Mouse (Mus musculus): ENCODE results near the gene Atp1b2. TPM values are rescaled to one million over a fixed set of nuclear protein-coding genes. Genes with fewer than 3 reads are reported as not detected.

The Atp1b2 gene
- total RNA-seq, 4 experiments from 2014 or later, result 386 to 493 (median 443) TPM

DNA sequence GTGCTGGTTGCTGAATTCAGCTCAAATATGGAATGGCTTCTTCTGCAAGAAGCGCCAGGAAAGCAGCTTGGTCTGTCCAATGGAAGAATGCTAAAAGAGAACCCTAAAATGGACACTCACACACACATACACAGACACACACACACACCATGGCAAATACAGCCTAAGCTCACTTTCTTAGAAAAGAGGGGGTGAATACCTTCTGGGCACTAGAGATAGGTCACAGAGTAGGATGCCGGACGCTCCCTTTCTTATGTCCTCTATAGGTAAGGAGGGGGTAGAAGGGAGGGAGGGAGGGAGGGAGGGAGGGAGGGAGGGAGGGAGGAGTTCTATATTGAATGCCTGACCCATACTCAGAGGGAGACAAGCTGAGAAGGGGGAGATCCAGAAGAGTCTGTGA is 2.8 kb upstream of the Atp1b2 start:
- no peak for DNase-seq (ENCODE audit: low spot score in 2 of 2)

DNA sequence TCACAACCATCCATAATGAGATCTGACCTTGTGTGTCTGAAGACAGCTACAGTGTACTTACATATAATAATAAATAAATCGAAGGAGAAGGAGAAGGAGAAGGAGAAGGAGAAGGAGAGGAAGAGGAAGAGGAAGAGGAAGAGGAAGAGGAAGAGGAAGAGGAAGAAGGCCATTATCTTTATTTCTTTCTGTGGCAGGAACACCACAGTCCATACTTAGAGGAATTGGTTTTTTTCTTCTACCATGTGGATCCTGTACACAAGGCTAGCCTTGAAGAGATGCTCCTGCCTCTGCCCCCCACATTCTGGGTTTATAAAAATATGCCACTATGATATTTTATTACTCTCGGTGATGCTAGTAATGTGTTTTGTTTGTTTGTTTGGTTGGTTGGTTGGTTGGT is 1.1 kb upstream of the Atp1b2 start:
- no peak for DNase-seq (ENCODE audit: low spot score in 2 of 2)

DNA sequence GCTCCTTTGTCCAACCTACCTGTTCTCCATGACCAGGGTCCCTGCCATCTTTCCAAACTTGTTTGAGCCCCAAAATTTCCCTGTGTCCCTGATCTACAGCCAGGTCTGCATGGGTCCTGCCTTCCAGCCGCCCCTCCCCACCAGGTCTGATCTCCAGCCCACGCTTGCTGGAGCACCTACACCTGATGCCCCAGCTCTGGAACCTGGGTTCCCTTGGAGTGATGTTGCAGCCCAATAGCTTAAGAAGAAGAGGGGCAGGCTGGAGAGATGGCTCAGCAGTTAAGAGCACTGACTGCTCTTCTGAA is 701 bp upstream of the Atp1b2 start:
- no peak for DNase-seq (ENCODE audit: low spot score in 2 of 2)

DNA sequence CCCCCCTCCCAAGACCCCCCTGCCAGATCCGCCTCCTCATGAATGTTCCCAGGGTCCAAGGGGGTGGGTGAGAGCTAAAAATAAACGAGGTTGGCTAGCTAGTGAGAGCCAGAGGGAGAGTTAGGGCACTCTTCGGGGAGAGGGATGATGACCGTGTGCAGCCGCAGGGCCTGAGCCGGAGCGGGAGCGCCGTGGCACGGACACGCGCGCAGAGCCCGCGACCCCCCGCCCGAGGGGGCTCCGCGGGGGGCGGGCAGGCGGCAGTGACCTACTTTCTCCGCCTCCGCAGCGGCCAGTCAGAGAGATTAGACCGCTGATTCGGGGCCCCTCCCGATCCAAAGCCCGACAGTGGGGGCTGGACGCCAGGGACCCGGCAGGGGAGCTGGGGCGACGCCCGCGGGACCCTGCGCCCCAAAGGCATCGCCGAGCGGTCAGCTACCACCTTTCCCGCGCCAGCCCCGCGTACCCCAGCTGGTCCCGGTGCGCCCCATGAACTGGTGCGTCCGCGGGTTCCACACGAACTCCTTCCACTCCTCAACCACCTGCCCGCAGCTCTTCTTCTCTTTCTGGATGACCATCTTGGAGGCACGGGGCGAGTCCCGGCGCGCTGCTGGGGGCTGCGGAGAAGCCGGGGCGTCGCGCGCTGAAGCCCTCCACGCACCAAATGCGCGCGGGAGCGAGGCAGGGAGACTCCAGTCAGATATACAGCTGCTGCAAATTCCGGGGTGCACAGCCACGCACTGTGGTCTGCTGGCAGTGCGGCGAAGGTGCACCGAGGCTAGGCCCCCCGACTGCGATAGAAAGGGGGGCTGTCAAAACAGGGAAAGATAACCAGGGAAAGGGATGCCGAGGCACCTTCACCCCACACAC is 712 bp downstream of the Atp1b2 start:
- no peak for DNase-seq (ENCODE audit: low spot score in 2 of 2)

DNA sequence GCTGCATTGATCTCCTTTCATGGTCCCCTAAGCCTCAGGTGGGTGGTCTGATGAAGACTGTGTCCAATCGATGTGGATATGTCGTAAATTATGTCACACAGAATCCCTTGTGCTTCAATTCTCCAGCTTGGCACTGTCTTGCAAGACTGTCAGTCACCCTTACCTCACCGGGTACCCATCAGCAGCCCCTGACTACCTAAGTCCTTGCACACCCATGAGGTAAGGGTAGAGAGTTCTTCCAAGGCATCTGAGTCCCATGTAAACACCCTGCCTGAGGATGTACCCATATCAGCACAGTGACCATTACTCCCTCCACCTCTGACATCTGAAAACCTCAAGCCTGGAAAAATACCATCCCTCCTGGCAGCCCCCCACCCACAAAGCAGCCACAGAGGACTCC is 1.4 kb downstream of the Atp1b2 start:
- no peak for DNase-seq (ENCODE audit: low spot score in 2 of 2)

DNA sequence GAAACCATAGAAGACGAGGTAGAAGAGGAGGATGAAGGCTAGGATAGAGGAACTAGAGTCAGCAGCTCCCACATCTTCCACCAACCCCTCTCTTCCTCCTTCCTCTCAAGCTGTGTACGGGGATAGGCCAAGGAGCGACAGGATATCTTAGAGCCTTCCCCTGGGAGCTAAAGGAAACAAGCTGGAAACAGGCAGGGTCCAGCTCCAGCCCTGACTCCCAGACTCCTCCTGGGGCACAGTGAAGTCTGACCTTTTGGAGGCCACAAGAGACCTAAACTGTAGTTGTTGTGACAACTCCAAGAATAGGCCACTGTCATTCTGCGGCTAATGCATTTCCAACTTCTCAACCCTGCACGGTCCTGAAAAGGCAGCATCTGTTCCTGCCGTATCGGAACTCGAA is 2.2 kb downstream of the Atp1b2 start:
- no peak for DNase-seq (ENCODE audit: low spot score in 2 of 2)

DNA sequence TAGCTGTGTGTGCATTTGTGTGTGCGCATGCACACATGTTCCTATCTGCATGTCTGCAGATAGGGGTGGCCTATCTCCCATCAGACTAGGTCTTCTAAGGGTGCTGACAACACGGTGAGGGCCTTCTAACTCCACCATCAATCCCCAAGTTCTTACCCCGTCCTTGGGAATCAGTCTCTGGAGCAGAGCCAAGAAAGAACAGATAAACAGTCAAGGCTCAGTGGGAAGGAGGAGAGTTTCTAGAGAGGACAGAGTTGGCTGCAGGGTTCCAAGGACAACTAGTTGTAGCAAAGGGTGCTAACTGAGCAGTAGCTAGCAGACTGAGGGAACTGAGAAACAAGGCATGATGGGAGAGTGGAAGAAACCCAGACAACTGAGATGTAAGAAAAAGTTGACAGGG is 4.0 kb downstream of the Atp1b2 start:
- DNase-seq (ENCODE audit: low spot score in 2 of 2), result no peak

DNA sequence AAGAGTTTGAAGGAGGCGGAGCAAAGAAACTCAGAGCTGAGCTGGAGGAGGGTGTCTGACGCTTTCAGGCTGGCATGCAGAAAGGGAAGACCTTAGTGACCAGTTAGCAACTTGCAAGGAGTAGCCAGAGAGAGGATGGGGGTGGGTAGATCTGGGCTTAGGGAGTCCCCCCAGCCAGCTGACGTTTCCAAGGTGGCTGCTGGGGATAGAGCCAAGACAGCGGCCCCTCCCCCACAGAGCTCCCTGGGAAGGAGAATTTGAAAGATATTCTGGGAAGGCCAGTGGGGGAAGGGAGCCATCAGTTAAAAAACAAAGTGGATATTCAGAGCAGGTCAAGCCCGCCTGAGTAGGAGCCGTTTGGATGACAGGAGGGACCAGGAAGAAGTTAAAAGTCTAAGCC is 5.6 kb downstream of the Atp1b2 start:
- peak; percentile 73 to 83 for DNase-seq (ENCODE audit: low spot score in 2 of 2)

DNA sequence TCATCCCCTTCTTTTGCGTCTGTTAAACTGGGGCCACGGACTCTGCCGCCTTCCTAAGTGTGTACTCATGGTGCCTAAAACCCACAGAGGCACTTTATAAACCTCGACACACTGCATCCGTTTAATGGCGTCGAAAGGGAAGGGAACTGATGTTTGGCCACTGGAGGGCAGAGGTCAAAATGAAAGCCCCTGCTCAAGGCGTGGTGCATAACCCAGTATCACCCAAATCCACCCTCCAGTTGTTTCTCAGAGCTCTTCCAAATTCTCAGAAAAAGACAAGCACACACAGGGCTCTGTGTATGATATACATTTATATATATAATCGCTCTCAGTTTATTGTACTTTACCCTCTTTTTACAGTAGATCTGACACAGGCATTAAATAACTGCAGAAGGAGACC is 6.3 kb downstream of the Atp1b2 start:
- no peak for DNase-seq (ENCODE audit: low spot score in 2 of 2)

DNA sequence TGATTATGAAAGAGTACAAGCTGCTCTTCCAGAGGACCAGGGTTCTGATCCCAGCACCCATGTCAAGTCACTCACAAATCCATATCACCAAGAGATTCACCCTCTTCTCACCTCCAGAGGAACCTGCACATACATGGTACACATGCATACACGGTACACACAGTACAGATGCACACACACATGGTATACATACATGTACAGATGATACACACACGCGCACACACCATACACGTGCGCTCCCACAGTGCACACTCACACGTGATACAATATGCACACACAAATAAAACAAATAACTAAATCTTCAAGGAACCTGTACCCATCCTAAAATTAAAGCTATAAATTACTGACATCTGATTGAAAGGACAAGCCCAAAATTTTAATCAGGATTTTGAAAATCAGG is 10.9 kb downstream of the Atp1b2 start:
- DNase-seq (ENCODE audit: low spot score in 2 of 2), result no peak

DNA sequence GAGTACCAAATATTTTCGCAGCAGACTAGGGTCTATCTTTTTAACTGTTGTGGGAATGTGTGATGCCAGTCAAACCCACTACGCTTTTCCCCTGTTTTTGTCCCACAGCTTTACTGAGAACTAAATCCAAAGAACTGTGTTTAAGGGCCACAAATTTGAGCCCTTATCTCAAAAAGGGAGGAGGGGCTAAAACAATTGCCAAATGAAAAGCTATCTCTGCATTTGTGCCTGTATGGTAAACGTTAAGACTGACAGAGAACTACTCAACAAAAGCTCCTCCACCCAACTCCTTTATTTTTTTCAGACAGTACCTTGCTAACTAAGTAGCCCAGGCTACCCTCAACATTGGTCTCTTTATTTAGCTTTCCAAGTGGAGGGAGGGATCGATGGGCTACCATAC is 12.9 kb downstream of the Atp1b2 start:
- DNase-seq (ENCODE audit: low spot score in 2 of 2), result no peak

DNA sequence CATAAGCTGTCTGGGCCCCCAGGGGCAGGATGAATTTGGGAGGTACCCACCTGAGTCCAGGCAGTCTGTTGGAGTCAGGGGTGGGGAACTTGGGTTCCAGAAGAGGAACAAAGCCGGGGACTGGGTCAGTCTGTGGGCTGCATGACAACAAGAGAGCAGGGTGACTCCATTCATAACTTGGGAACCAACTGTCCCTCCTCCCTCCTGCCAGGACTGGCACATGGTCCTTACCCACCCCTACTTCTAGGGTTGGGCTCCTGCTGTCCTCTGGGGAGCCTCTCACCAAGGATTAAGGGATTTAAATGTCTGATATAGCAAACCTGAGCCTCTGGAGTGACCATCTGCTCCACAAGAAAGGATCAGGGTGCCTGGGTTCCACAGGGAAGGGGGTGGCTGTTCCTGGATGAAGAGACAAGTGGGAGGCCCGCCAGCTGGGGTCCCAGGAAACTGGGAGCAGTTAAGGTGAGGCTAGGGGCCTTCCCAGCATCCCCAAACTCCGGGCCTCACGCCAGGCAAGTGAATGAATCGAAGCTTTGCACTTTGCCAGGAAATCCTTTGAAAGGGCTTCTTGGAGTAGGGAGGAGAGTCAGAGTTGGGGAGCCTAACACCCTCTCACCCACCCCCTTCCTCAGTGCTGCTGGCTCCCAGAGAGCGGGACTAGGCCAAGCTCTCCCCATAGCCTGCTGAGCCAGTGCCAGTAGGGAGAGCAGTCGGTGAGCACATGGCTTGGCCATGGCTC is 13.7 kb downstream of the Atp1b2 start:
- peak; percentile 76 to 86 for DNase-seq (ENCODE audit: low spot score in 2 of 2)

DNA sequence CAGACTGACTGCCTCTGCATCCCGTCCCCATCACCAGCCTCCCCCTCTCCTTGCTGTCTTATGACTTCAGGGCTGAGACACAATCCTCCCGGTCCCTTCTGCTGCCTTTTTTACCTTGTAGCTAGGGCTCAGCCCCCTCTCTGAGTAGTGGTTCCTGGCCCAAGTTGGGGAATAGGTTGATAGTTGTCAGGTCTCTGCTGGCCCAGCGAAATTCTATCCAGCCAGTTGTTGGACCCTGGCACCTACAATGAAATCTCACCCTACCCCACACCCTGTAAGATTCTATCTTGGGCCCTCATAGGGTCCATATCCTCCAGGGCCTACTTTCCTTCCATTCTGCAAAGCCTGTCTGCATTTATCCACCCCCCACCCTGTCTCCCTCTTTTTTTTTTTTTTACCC is 14.3 kb downstream of the Atp1b2 start:
- no peak for DNase-seq (ENCODE audit: low spot score in 2 of 2)

DNA sequence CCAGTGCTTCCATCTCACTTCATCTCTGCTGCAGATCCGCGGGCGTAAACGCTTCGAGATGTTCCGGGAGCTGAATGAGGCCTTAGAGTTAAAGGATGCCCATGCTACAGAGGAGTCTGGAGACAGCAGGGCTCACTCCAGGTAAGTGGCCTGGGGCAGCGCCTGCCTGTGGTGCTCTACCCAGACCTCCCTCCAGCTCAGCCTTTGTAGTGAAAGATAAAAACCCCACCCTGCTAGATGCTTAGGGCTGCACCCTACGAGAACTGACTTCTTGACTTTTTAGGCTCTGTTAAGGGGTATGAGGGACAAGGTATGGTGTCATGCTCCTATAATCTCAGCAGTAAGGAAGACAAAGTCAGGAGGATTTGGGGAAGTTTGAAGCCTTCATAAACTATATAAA is 15.1 kb downstream of the Atp1b2 start:
- no peak for DNase-seq (ENCODE audit: low spot score in 2 of 2)

DNA sequence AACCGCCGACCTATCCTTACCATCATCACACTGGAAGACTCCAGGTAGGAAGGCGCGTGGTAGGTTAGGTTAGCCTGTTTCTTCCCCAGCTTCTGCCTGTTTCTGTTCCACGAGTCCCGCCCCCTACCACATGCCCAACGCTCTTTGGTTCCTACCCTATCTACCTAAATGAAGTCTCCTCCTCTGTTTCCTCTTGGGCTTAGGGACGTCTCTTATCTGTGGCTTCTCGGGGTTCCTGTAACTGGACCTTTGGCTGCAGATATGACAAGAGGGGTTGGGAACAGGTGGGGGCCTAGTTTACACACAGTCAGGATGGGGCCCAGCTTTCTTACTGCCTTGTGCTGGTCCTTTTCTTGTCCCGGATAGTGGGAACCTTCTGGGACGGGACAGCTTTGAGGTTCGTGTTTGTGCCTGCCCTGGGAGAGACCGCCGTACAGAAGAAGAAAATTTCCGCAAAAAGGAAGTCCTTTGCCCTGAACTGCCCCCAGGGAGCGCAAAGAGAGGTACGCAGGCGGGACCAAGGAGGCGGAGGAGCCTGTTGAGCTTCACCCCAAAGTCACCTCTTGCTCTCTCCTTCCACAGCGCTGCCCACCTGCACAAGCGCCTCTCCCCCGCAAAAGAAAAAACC is 16.4 kb downstream of the Atp1b2 start:
- DNase-seq (ENCODE audit: low spot score in 2 of 2), result no peak

DNA sequence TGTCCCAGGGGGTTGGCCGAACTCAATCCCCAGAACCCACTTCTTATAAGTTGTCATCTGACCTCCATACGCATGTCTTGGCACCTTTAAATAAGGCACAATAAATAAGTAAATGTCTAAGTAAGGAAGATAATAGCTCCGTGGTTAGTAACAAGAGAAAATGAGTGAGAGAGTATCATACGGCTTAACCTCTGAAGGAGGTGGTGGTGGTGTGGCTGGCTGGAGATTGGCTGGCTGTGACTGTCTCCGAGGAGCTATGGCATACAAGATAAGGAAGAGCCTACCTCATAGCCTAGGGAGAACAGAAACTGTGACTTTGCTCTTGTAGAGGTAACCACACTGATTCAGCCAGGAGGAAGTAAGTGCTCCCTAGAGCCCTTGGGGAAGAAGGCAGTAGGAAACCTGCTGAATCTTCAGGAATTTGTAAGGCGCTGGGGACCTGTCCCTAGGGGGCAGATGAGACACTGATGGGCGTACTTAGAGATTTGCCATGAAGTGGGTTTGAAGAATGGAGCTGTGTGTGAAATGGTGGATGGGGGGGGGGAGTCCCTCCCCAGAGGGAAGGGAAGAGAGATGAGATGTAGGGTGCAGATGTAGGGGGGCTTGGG is 19.9 kb downstream of the Atp1b2 start:
- DNase-seq (ENCODE audit: low spot score in 2 of 2), result no peak

DNA sequence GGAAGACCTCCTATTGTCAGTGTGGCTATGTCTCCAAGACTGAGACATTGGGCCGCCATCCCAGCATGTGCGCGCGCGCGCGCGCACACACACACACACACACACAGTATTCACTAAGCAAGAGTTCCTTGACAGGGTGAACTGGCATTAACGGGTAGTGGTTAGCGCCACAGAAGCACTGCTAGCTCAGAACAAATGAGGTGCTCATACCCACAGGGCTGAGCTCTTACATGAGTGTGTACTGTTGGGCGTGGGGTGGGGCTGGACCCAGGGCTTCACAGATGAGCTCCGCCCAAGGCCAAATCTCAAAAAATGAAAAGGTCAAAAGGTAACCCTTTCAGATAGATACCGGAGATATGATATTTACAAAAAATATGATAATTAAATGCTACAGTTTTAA is 20.8 kb downstream of the Atp1b2 start:
- DNase-seq (ENCODE audit: low spot score in 2 of 2), result no peak

DNA sequence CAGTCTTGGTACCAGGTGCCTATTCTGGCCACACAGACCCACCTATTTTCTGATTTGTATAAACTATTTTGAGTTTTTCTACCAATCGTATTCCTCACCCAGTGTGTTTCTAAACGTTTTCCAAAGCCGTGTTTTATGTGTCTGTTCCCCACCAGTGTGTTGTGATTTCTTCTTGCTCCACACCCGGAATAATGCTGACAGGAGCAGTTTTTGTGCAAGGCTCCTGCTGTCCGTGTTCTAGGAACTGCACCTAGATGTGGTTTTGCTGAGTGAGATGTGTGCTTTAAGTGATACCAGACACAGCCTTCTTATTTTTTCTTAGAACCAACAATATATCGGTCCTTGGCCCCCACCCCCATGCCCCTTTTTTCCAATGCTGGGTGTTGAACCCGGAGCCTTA is 21.7 kb downstream of the Atp1b2 start:
- no peak for DNase-seq (ENCODE audit: low spot score in 2 of 2)

DNA sequence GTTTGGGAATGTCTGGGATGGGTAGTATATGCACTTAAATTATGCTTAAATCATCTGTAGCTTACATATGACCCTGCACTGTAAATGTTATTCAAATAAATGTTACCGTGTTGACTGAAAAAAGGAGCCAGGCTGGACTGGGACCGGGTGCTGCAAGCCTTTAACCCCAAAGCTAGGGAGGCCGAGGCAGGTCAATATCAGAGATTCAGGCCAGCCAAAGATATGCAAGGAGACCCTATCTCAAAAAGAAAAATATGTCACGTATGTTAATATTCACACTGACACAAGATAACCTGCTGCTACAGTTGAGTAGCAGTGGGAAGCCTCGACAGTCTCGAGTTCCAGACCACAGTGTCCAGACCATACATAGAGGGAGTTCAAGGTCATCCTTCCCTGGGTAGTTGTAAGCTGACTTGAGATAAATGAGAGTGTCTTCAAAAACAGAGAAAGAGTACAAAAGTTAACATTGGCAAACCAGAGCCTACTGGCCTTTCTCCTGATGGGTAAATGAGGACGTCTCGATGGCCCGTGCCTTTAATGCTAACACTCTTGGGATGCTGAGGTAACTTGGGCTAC is 23.4 kb downstream of the Atp1b2 start:
- DNase-seq (ENCODE audit: low spot score in 2 of 2), result no peak

DNA sequence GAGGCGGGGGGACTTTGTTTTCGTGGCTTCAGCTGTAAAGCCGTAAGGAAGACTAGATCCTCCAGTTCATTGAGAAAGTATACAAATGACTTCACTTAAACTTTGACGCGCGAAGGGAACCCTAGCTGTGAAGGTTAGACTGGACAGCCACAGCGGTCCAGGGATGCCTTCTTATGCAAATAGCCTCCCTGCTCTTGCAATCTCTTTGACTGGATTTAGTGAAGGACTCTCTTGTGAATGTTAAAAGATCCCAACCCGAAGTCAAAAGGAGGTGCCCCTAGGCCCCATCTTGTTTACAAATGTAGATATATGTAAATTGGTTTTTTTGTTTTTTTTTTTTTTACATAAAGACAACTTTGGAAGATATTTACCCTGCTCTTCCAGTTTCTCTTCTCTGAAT is 23.9 kb downstream of the Atp1b2 start:
- no peak for DNase-seq (ENCODE audit: low spot score in 2 of 2)

DNA sequence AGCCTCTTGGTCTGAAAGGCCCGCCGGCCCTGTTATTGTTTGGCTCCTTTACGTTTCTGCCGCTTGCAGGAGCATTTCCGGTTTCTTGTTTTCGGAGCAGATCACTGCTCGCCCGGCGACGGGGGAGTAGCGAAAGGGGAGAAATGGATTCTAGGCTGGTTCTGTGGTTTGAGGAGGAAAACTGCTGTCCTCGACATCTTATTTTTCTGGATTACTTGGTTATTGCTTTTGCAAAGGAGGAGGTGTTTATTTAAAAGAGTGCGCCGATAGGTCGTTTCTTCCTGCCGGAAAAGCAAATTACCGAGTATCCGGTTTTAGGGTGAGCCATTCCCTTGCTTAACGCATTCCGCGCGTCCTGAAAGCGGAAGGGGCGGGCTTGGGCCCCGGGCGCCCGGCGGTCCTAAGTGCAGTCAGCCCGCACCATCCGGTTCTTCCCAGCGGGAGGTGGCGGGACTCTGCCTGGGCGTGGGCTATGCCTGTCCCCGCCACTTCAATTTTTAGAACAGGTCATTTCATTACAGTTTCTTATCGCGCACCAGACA is 24.5 kb downstream of the Atp1b2 start:
- peak; percentile 86 to 89 for DNase-seq (ENCODE audit: low spot score in 2 of 2)

Data from layer of hippocampus, adult 8-10 months (tissue).